In genomic region chr8:47446312-47447046, GRCm38 (mm10) we compare ENCODE assay signal across 10 mouse cellular contexts. TPM values are rescaled to one million over a fixed set of nuclear protein-coding genes. Genes with fewer than 3 reads are reported as not detected.
DNase-seq lines count a peak whose midpoint lies in the region; ATAC-seq and TF ChIP-seq lines count a peak whose summit lies in the region.
"Had no signal": no experiment of that assay in that cellular context is flagged by ENCODE, and none has a peak within 500 bp of the region (broad histone marks: within the 10 kb centered on the region; RNA-seq: fewer than 3 reads in every experiment).

Gene Stox2 (minus strand): TSS chr8:47446362.

- no peak for DNase-seq in layer of hippocampus, adult 18-20 months (ENCODE audit: low spot score in 2 of 2)
- no peak for DNase-seq in layer of hippocampus, adult 9-11 months
- DNase-seq in layer of hippocampus, postnatal 14 days (ENCODE audit: low spot score in 2 of 2) = no peak
- DNase-seq in liver, postnatal 0 days = no peak
- no peak for DNase-seq in thymus, postnatal 4 days
- DNase-seq: lung, adult 18-20 months had no signal

- no peak within 1 kb of the TSS for H3K4me2 ChIP-seq in neural tube, embryonic 13.5 days
- H3K4me2 ChIP-seq in liver, postnatal 0 days (ENCODE audit: low read depth, low read length) = no peak within 1 kb of the TSS

- ATAC-seq in neural tube, embryonic 13.5 days (ENCODE audit: low read depth) = no peak
- ATAC-seq in erythroid progenitor cell, adult 5-6 weeks (replicated peaks; ENCODE audit: low FRiP score, poor library complexity, severe bottlenecking) = no peak
- ATAC-seq in liver, postnatal 0 days = no peak

- 77% methylated on average over 19 of the region's 19 CpGs for WGBS in neural tube, embryonic 13.5 days
- 79% methylated on average over 19 of the region's 19 CpGs for WGBS in liver, postnatal 0 days (ENCODE audit: insufficient replicate concordance)

- no peaks in the 10 kb centered on the region for H3K27me3 ChIP-seq in neural tube, embryonic 13.5 days
- no peaks in the 10 kb centered on the region for H3K27me3 ChIP-seq in liver, postnatal 0 days (ENCODE audit: insufficient read depth, low read length)

- peaks cover 8% of the 10 kb centered on the region; the same call in 1 of the 2 replicates for H3K9me3 ChIP-seq in neural tube, embryonic 13.5 days
- no peaks in the 10 kb centered on the region for H3K9me3 ChIP-seq in liver, postnatal 0 days (ENCODE audit: low read length)

- no peaks in the 10 kb centered on the region for H3K4me1 ChIP-seq in embryonic fibroblast, embryonic 13.5 days (ENCODE audit: control insufficient read depth, insufficient read depth, low read length)
- H3K4me1 ChIP-seq in neural tube, embryonic 13.5 days (replicated peaks) = no peaks in the 10 kb centered on the region
- no peaks in the 10 kb centered on the region for H3K4me1 ChIP-seq in liver, postnatal 0 days (ENCODE audit: insufficient read depth)

- TF ChIP-seq EP300 in liver, postnatal 0 days (IDR thresholded peaks at IDR 0.05; ENCODE audit: low read depth) = no peak

- H3K27ac ChIP-seq in embryonic fibroblast, embryonic 13.5 days (ENCODE audit: insufficient read depth, low read length) = no peak within 1 kb of the TSS
- H3K27ac ChIP-seq in neural tube, embryonic 13.5 days (replicated peaks) = no peak within 1 kb of the TSS
- no peak within 1 kb of the TSS for H3K27ac ChIP-seq in liver, postnatal 0 days (ENCODE audit: low read depth)

- TF ChIP-seq CTCF in embryonic fibroblast, embryonic 13.5 days (IDR thresholded peaks at IDR 0.05; ENCODE audit: borderline replicate concordance, insufficient read depth, low read length) = no peak
- TF ChIP-seq CTCF in liver, postnatal 0 days (IDR thresholded peaks at IDR 0.05; ENCODE audit: low read depth) = no peak

- TF ChIP-seq POLR2A in embryonic fibroblast, embryonic 13.5 days (IDR thresholded peaks at IDR 0.05; ENCODE audit: low read depth, low read length) = no peak

- H3K4me3 ChIP-seq in embryonic fibroblast, embryonic 13.5 days (ENCODE audit: insufficient read depth, low read length) = no peak within 1 kb of the TSS
- no peak within 1 kb of the TSS for H3K4me3 ChIP-seq in neural tube, embryonic 13.5 days
- no peak within 1 kb of the TSS for H3K4me3 ChIP-seq in liver, postnatal 0 days (ENCODE audit: low read depth, low read length)
- H3K4me3 ChIP-seq: erythroblast, embryonic 14.5 days had no signal

- no peak within 1 kb of the TSS for H3K9ac ChIP-seq in neural tube, embryonic 13.5 days
- no peak within 1 kb of the TSS for H3K9ac ChIP-seq in liver, postnatal 0 days (replicated peaks)

- H3K36me3 ChIP-seq in neural tube, embryonic 13.5 days = no peaks in the 10 kb centered on the region
- H3K36me3 ChIP-seq in liver, postnatal 0 days (replicated peaks; ENCODE audit: insufficient read depth, low read length) = no peaks in the 10 kb centered on the region

RNA-seq across cellular contexts. Expression of gene Stox2, which starts in this region (rescaled TPM):
- 10 to 100 TPM; 84.8 to 87.1 TPM for total RNA-seq in layer of hippocampus, adult 18-20 months (2021)
- polyA plus RNA-seq in embryonic fibroblast, embryonic 13.5 days (2011; ENCODE audit: insufficient read length, low read depth, missing spikeins) = 30.9 and 33.7 TPM in 2 replicates
- 10 to 100 TPM; 84.6 to 87.7 TPM for total RNA-seq in layer of hippocampus, postnatal 14 days (2021)
- 33.5 and 36.7 TPM in 2 replicates for polyA plus RNA-seq in neural tube, embryonic 13.5 days (2015; fragmentation: Nextera tagmentation; extraction: Ambion mirVana)
- total RNA-seq in erythroid progenitor cell, adult 5-6 weeks (2015; ENCODE audit: low replicate concordance) = not detected in 2 replicates
- total RNA-seq in erythroid progenitor cell, adult 5-6 weeks (2017; ENCODE audit: low replicate concordance) = not detected in 2 replicates
- 0.51 and 0.54 TPM in 2 replicates for polyA plus RNA-seq in liver, postnatal 0 days (2015; fragmentation: Nextera tagmentation; extraction: Ambion mirVana)

Comparison
In these comparisons a context has a peak if more than half of its experiments do, and no peak if none do; other contexts are left out.
1. RNA of gene Stox2 (total RNA-seq): 84.6 to 87.7 TPM in layer of hippocampus, postnatal 14 days and 84.8 to 87.1 TPM in layer of hippocampus, adult 18-20 months; not detected in erythroid progenitor cell, adult 5-6 weeks; every median in the first group is over 10 times any median in the second.
2. RNA of gene Stox2 (polyA plus RNA-seq): 30.9 to 33.7 TPM in embryonic fibroblast, embryonic 13.5 days and 33.5 to 36.7 TPM in neural tube, embryonic 13.5 days; 0.51 to 0.54 TPM in liver, postnatal 0 days; every median in the first group is over 10 times any median in the second.